Mouse (Mus musculus) erythroblast, embryonic 14.5 days (primary cell): ENCODE data around the gene Rnf215.

Experiments used
- GATA1 ChIP-seq: IDR thresholded peaks from 2 replicates; pipeline ENCODE4 v1.6.1; 2012; ENCODE audit warnings: low read length, inconsistent platforms, mixed read lengths
- TAL1 ChIP-seq: IDR thresholded peaks from 3 replicates; pipeline ENCODE4 v1.6.1; 2012; ENCODE audit warnings: low read length, inconsistent platforms, mixed read lengths

DNA sequence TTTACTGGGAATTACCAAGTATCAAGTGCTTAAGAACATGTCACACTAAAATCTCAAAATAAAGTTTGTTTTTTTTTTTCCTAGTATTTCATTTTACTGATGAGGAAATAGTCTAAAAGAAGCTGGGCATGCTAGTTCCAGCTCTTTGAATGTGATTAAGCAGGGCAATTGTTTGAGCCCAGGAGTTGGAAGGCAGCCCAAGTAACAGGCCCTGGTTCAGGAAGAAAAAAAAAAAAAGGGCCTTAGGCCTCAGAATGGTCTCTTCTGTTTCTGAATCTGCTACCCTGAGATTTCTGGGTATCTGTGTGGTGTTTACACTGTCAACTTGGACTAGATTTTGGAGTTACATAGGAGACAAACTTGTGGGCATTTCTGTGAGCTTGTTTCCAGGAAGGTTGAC lies 48.5 kb downstream of the Rnf215 start:
- TF ChIP-seq GATA1, result no peak
- no peak for TF ChIP-seq TAL1
